Mouse (Mus musculus): Measurements from ENCODE around the gene Stbd1. TPM values are rescaled to one million over a fixed set of nuclear protein-coding genes. Genes with fewer than 3 reads are reported as not detected.

Stbd1 gene
- polyA plus RNA-seq (2014; fragmentation: Illumina TruSeq; extraction: RNeasy Lipid Tissue Mini Kit (QIAGEN cat#74804); ENCODE audit: low read depth, low replicate concordance) = 3.5 TPM

GRCm38 (mm10) chr5:92602691-92603690 lies at the start of gene Stbd1:
Gene Stbd1 (plus strand): TSS chr5:92603041.

DNA sequence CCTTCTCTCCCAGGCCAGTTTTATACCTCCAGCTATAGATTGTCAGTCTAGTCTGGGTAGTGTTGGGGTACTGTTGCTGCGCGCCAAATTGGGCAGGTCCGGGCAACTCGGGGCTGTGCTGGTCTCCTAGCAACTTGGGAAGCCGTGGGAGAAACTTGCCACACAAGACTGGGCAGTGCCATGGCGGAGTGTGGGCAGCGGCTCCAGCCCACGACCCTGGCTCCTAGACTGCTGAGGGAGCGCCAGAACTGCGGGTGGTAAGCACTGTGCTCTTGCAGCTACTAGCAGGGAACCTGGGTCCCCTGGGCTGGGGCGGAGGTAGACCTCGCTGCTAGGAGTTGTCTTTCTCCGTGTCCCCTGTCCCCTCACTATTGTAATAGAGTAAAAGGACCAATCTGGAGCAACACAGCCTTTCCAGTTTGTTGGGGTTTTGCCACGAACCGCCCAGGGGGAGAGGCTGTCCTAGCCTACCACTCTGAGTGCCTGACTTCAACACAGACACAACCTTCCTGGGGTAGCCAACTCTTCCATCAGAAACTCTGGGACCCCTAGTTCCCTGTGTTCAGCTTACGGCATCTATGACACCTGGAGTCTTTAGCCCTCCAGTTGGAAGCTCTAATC lies 47.8 kb upstream of the Stbd1 start, which contains the start of gene Fam47e:
Gene Fam47e (plus strand): TSS at position 179 of the 621 bp plus-strand sequence.

Other genes with a start within 250 kb of the Stbd1 start
- gene Nup54, start 167.8 kb upstream of the Stbd1 start, polyA plus RNA-seq (2014; fragmentation: Illumina TruSeq; extraction: RNeasy Lipid Tissue Mini Kit (QIAGEN cat#74804); ENCODE audit: low read depth, low replicate concordance) = 38.8 TPM
- gene Scarb2, start 96.2 kb upstream of the Stbd1 start, polyA plus RNA-seq (2014; fragmentation: Illumina TruSeq; extraction: RNeasy Lipid Tissue Mini Kit (QIAGEN cat#74804); ENCODE audit: low read depth, low replicate concordance) = 130 TPM
- not detected for gene Fam47e, start 48.0 kb upstream of the Stbd1 start, polyA plus RNA-seq (2014; fragmentation: Illumina TruSeq; extraction: RNeasy Lipid Tissue Mini Kit (QIAGEN cat#74804); ENCODE audit: low read depth, low replicate concordance)
- 0.82 TPM for gene Ccdc158, start 72.2 kb downstream of the Stbd1 start, polyA plus RNA-seq (2014; fragmentation: Illumina TruSeq; extraction: RNeasy Lipid Tissue Mini Kit (QIAGEN cat#74804); ENCODE audit: low read depth, low replicate concordance)
- gene Shroom3, start 80.4 kb downstream of the Stbd1 start, polyA plus RNA-seq (2014; fragmentation: Illumina TruSeq; extraction: RNeasy Lipid Tissue Mini Kit (QIAGEN cat#74804); ENCODE audit: low read depth, low replicate concordance) = 12.3 TPM